Mouse (Mus musculus) embryonic facial prominence, embryonic 15.5 days (tissue): ENCODE results near the gene Gm9922. TPM values are rescaled to one million over a fixed set of nuclear protein-coding genes. Genes with fewer than 3 reads are reported as not detected.

Source experiments
- polyA plus RNA-seq: library from polyadenylated mRNA; unstranded; fragments of >200 nt; fragmentation: Nextera tagmentation; extraction: Ambion mirVana; gene quantifications from 2 replicates; pipeline ENCODE4 v1.2.1, GENCODE M21; 2015

Gm9922 gene
- polyA plus RNA-seq, 1 experiment from 2014 or later = 5.9 TPM

Other genes starting within 250 kb of the Gm9922 start
- 14.6 and 15.1 TPM in 2 replicates for gene Tbc1d4, start 120.6 kb downstream of the Gm9922 start, polyA plus RNA-seq
- 89.7 and 90.5 TPM in 2 replicates for gene Commd6, start 89.1 kb downstream of the Gm9922 start, polyA plus RNA-seq
- gene Uchl3, start 75.8 kb downstream of the Gm9922 start, polyA plus RNA-seq = 103 TPM in 2 replicates
- gene Lmo7, start 143 bp upstream of the Gm9922 start, polyA plus RNA-seq = 36.6 and 39.3 TPM in 2 replicates